32 mouse cellular contexts compared by ENCODE assay signal in genomic region chr12:80943395-80943794, GRCm38 (mm10). TPM values are rescaled to one million over a fixed set of nuclear protein-coding genes. Genes with fewer than 3 reads are reported as not detected.
DNase-seq lines count a peak whose midpoint lies in the region; ATAC-seq and TF ChIP-seq lines count a peak whose summit lies in the region.
"Had no signal": no experiment of that assay in that cellular context is flagged by ENCODE, and none has a peak within 500 bp of the region (broad histone marks: within the 10 kb centered on the region; RNA-seq: fewer than 3 reads in every experiment).

No protein-coding gene starts in this region.

- H3K4me1 ChIP-seq in liver, embryonic 11.5 days (replicated peaks; ENCODE audit: control insufficient read depth, insufficient read depth, low read length), result peaks cover 30% of the 10 kb centered on the region
- peaks cover 65% of the 10 kb centered on the region for H3K4me1 ChIP-seq in liver, embryonic 16.5 days (ENCODE audit: control insufficient read depth, low read depth, low read length)
- peaks cover 11% of the 10 kb centered on the region for H3K4me1 ChIP-seq in heart, adult 2 months (ENCODE audit: control insufficient read depth, insufficient read depth, low read length)

- no peak for TF ChIP-seq EP300 in heart, adult 2 months (IDR thresholded peaks at IDR 0.05; ENCODE audit: insufficient read depth, low read depth, low read length)

- TF ChIP-seq POLR2A in heart, adult 2 months (IDR thresholded peaks at IDR 0.05; ENCODE audit: insufficient read depth, low read depth, low read length), result no peak

- TF ChIP-seq CTCF in heart, adult 2 months (IDR thresholded peaks at IDR 0.05), result no peak

- no peak overlapping the region for H3K9ac ChIP-seq in liver, embryonic 11.5 days (ENCODE audit: low read depth, low read length)
- H3K9ac ChIP-seq in liver, embryonic 16.5 days (ENCODE audit: low read depth, low read length), result peak overlapping the region; percentile 46
- H3K9ac ChIP-seq in heart, adult 2 months (ENCODE audit: low read depth, low read length), result no peak overlapping the region
- H3K9ac ChIP-seq: embryonic facial prominence, embryonic 15.5 days; forebrain, embryonic 15.5 days; heart, embryonic 15.5 days; lung, embryonic 14.5 days had no signal

- H3K36me3 ChIP-seq in liver, embryonic 11.5 days (ENCODE audit: control insufficient read depth, insufficient read depth, low read length), result peaks cover 17% of the 10 kb centered on the region
- H3K36me3 ChIP-seq in liver, embryonic 16.5 days (ENCODE audit: control insufficient read depth, insufficient read depth), result peaks cover 19% of the 10 kb centered on the region
- peaks cover 18% of the 10 kb centered on the region for H3K36me3 ChIP-seq in heart, adult 2 months (ENCODE audit: control insufficient read depth, insufficient read depth, low read length)

- intact Hi-C loops in heart, adult 2 months (cut with DNase I), result loop anchor here (5.0 kb wide), 1 partner anchor 156 kb away; no protein-coding TSS in a partner anchor

- peak overlapping the region; percentile 63 for H3K27ac ChIP-seq in liver, embryonic 11.5 days (ENCODE audit: low read depth, low read length)
- H3K27ac ChIP-seq in liver, embryonic 16.5 days (ENCODE audit: low read length), result peak overlapping the region; percentile 97
- no peak overlapping the region for H3K27ac ChIP-seq in heart, adult 2 months
- H3K27ac ChIP-seq: embryonic facial prominence, embryonic 10.5 days; embryonic facial prominence, embryonic 15.5 days; forebrain, embryonic 10.5 days; forebrain, embryonic 15.5 days; heart, embryonic 15.5 days; layer of hippocampus, adult 2 months had no signal

- H3K27me3 ChIP-seq in liver, embryonic 11.5 days (replicated peaks; ENCODE audit: control insufficient read depth, insufficient read depth, low read length), result no peaks in the 10 kb centered on the region
- no peaks in the 10 kb centered on the region for H3K27me3 ChIP-seq in liver, embryonic 16.5 days (ENCODE audit: control insufficient read depth, insufficient read depth, low read depth, low read length)
- no peaks in the 10 kb centered on the region for H3K27me3 ChIP-seq in heart, adult 2 months (ENCODE audit: control insufficient read depth, insufficient read depth, low read length)
- H3K27me3 ChIP-seq: embryonic facial prominence, embryonic 15.5 days; forebrain, embryonic 15.5 days; heart, embryonic 15.5 days; megakaryocyte, embryonic 14.5 days had no signal

- H3K4me3 ChIP-seq in liver, embryonic 11.5 days (ENCODE audit: low read depth, low read length), result no peak overlapping the region
- peak overlapping the region; percentile 94 for H3K4me3 ChIP-seq in liver, embryonic 16.5 days (ENCODE audit: low read depth, low read length)
- H3K4me3 ChIP-seq in heart, adult 2 months, result no peak overlapping the region
- H3K4me3 ChIP-seq: embryonic facial prominence, embryonic 10.5 days; embryonic facial prominence, embryonic 15.5 days; forebrain, embryonic 10.5 days; forebrain, embryonic 15.5 days; heart, embryonic 15.5 days; layer of hippocampus, adult 2 months; megakaryocyte, embryonic 14.5 days had no signal

- no peaks in the 10 kb centered on the region; the same call in 1 of the 2 replicates for H3K79me2 ChIP-seq in heart, adult 2 months (replicated peaks; ENCODE audit: control insufficient read depth, insufficient read depth, low read length)

- H3K9me3 ChIP-seq in liver, embryonic 11.5 days (ENCODE audit: control insufficient read depth, low read length), result no peaks in the 10 kb centered on the region
- H3K9me3 ChIP-seq in liver, embryonic 16.5 days (replicated peaks; ENCODE audit: control insufficient read depth, low read length), result no peaks in the 10 kb centered on the region
- H3K9me3 ChIP-seq: embryonic facial prominence, embryonic 10.5 days; embryonic facial prominence, embryonic 15.5 days; forebrain, embryonic 10.5 days; forebrain, embryonic 15.5 days; heart, embryonic 15.5 days; megakaryocyte, embryonic 14.5 days had no signal

- peak; percentile 44 for ATAC-seq in liver, embryonic 11.5 days (replicated peaks; ENCODE audit: low FRiP score)
- ATAC-seq in liver, embryonic 16.5 days (ENCODE audit: low read depth), result peak; percentile 57
- ATAC-seq: CD4-positive, CD25-positive, alpha-beta regulatory T cell, adult 4 months; forebrain, embryonic 15.5 days; hindbrain, embryonic 16.5 days had no signal

- peak overlapping the region; percentile 23; the same call in 1 of the 2 replicates for H3K4me2 ChIP-seq in liver, embryonic 11.5 days
- peak overlapping the region; percentile 50 for H3K4me2 ChIP-seq in liver, embryonic 16.5 days (ENCODE audit: low read depth, low read length)
- H3K4me2 ChIP-seq: embryonic facial prominence, embryonic 15.5 days; forebrain, embryonic 15.5 days; heart, embryonic 15.5 days; lung, embryonic 14.5 days had no signal

- DNase-seq in MEL-GATA-1-ER (ENCODE audit: extremely low read depth, low read depth), result peak; percentile 76
- DNase-seq in c-Kit-positive CD71-positive TER-119-positive erythroid progenitor cells, embryonic 14.5 days (ENCODE audit: low spot score), result peak; percentile 79
- DNase-seq in liver, embryonic 11.5 days (ENCODE audit: low spot score), result no peak
- no peak for DNase-seq in layer of hippocampus, adult 9-11 months
- no peak for DNase-seq in thymus, adult 18-20 months
- DNase-seq in adrenal gland, postnatal 25 days, result no peak
- no peak for DNase-seq in heart, adult 2 months
- DNase-seq: adrenal gland, adult 8-10 months; cerebellum, adult 18-20 months; cerebellum, postnatal 25 days; kidney, adult 2 months; kidney, postnatal 36 days; left cerebral cortex, postnatal 4 days; lung, embryonic 14.5 days; lung, postnatal 36 days; midbrain, embryonic 14.5 days; right cerebral cortex, postnatal 14 days; thymus, postnatal 4 days had no signal

- 52% methylated on average over 3 of the region's 3 CpGs for WGBS in liver, embryonic 11.5 days
- WGBS in liver, embryonic 16.5 days (ENCODE audit: insufficient replicate concordance), result 27% methylated on average over 3 of the region's 3 CpGs
- WGBS in heart, adult 2 months, result 53% methylated on average over 3 of the region's 3 CpGs

RNA-seq across cellular contexts. Expression of gene Srsf5, which starts 1.9 kb away (rescaled TPM):
- polyA plus RNA-seq in liver, embryonic 11.5 days (2014; fragmentation: Nextera tagmentation; extraction: Ambion mirVana), result 423 and 425 TPM in 2 replicates
- polyA plus RNA-seq in liver, embryonic 16.5 days (2015; fragmentation: Nextera tagmentation; extraction: Ambion mirVana), result 273 and 294 TPM in 2 replicates
- total RNA-seq in adrenal gland, postnatal 25 days (2021), result 378 and 500 TPM in 2 replicates
- 100 to 1,000 TPM; 115 to 126 TPM for total RNA-seq in heart, adult 2 months (2021)
- polyA plus RNA-seq in heart, adult 2 months (2012; rRNA removed), result 217 and 259 TPM in 2 replicates

RNA-seq across cellular contexts. Expression of gene Slc10a1, which starts 25.1 kb away (rescaled TPM):
- polyA plus RNA-seq in liver, embryonic 11.5 days (2014; fragmentation: Nextera tagmentation; extraction: Ambion mirVana), result 0.47 and 0.95 TPM in 2 replicates
- polyA plus RNA-seq in liver, embryonic 16.5 days (2015; fragmentation: Nextera tagmentation; extraction: Ambion mirVana), result 27.0 and 39.5 TPM in 2 replicates
- total RNA-seq in adrenal gland, postnatal 25 days (2021), result 6.0 TPM in 1 of 2 replicates, not detected in the other
- total RNA-seq in heart, adult 2 months (2021), result not detected
- polyA plus RNA-seq in heart, adult 2 months (2012; rRNA removed), result 0.61 TPM in 1 of 2 replicates, not detected in the other
- total RNA-seq: heart, postnatal 25 days; layer of hippocampus, adult 2 months; layer of hippocampus, postnatal 25 days; left cerebral cortex, postnatal 4 days had no signal
- polyA plus RNA-seq: frontal cortex, adult 2 months; small intestine, adult 2 months had no signal

Comparison
In these comparisons a context has a peak if more than half of its experiments do, and no peak if none do; other contexts are left out.
1. RNA of gene Slc10a1, which starts 25.1 kb away (polyA plus RNA-seq): 27.0 to 39.5 TPM in liver, embryonic 16.5 days; 0.47 to 0.95 TPM in liver, embryonic 11.5 days and 0.61 TPM in heart, adult 2 months; every median in the first group is over 10 times any median in the second.
2. DNase-seq: peak in MEL-GATA-1-ER (single experiment) and c-Kit-positive CD71-positive TER-119-positive erythroid progenitor cells, embryonic 14.5 days (single experiment); none in liver, embryonic 11.5 days (single experiment), layer of hippocampus, adult 9-11 months (single experiment), thymus, adult 18-20 months (0 of 2), adrenal gland, postnatal 25 days (single experiment) and heart, adult 2 months (0 of 2).